Mouse (Mus musculus): ENCODE data around the gene Ehbp1. TPM values are rescaled to one million over a fixed set of nuclear protein-coding genes. Genes with fewer than 3 reads are reported as not detected.
A peak's percentile ranks its signal among the peaks of the same experiment; 100 is the strongest.

The Ehbp1 gene
- polyA plus RNA-seq, 2 experiments from 2014 or later = 1.3 to 3.0 TPM

GRCm38 (mm10) chr11:22053034-22053668 is 288.9 kb downstream of the Ehbp1 start:
- ATAC-seq = no peak

GRCm38 (mm10) chr11:22050864-22051263 is 291.2 kb downstream of the Ehbp1 start:
- ATAC-seq = no peak

GRCm38 (mm10) chr11:22039854-22040426 is 302.2 kb downstream of the Ehbp1 start:
- no peak for ATAC-seq

- ATAC-seq = no peak
Observed at GRCm38 (mm10) chr11:22034564-22035105, 307.5 kb downstream of the Ehbp1 start.

GRCm38 (mm10) chr11:22033582-22033981 is 308.5 kb downstream of the Ehbp1 start:
- no peak for ATAC-seq

- no peak for ATAC-seq
Observed at GRCm38 (mm10) chr11:22020602-22021001, 321.5 kb downstream of the Ehbp1 start.

GRCm38 (mm10) chr11:22017444-22017843 is 324.6 kb downstream of the Ehbp1 start:
- no peak for ATAC-seq

GRCm38 (mm10) chr11:22016341-22016740 is 325.8 kb downstream of the Ehbp1 start:
- ATAC-seq = no peak

GRCm38 (mm10) chr11:22008817-22009216 is 333.3 kb downstream of the Ehbp1 start:
- ATAC-seq = no peak

GRCm38 (mm10) chr11:22008129-22008596 is 333.9 kb downstream of the Ehbp1 start:
- ATAC-seq = no peak

GRCm38 (mm10) chr11:22007781-22008110 is 334.3 kb downstream of the Ehbp1 start:
- no peak for ATAC-seq

GRCm38 (mm10) chr11:22007088-22007780 is 334.9 kb downstream of the Ehbp1 start:
- no peak for ATAC-seq

- ATAC-seq = no peak
Observed at GRCm38 (mm10) chr11:22006471-22007087, 335.5 kb downstream of the Ehbp1 start.

- no peak for ATAC-seq
Observed at GRCm38 (mm10) chr11:22005281-22005870, 336.7 kb downstream of the Ehbp1 start.

GRCm38 (mm10) chr11:22004331-22004841 is 337.7 kb downstream of the Ehbp1 start:
- no peak for ATAC-seq

- ATAC-seq = peak; percentile 19
Observed at GRCm38 (mm10) chr11:22003341-22003981, 338.6 kb downstream of the Ehbp1 start.

GRCm38 (mm10) chr11:22002783-22003340 is 339.2 kb downstream of the Ehbp1 start, which contains the start of gene Otx1:
Gene Otx1 (minus strand): TSS chr11:22002897.
- no peak for ATAC-seq

- no peak for ATAC-seq
Observed at GRCm38 (mm10) chr11:22002062-22002782, 339.9 kb downstream of the Ehbp1 start.

GRCm38 (mm10) chr11:22001321-22002061 is 340.6 kb downstream of the Ehbp1 start:
- no peak for ATAC-seq

Data from CD4-positive, CD25-positive, alpha-beta regulatory T cell, adult 4 months (primary cell).